Mouse (Mus musculus) stomach, embryonic 16.5 days (tissue): ENCODE data around the gene Slc23a2. TPM values are rescaled to one million over a fixed set of nuclear protein-coding genes. Genes with fewer than 3 reads are reported as not detected.
A peak's percentile ranks its signal among the peaks of the same experiment; 100 is the strongest.

ENCODE experiments used
- ATAC-seq: fragments of 200-750 bp; cut with Nextera tagmentation; 2 replicates; pipeline ENCODE4 v1.8.0; 2017; ENCODE audit warnings: moderate number of reproducible peaks, moderate TSS enrichment; ENCODE audit not compliant: insufficient read depth, low FRiP score
- H3K27ac ChIP-seq: fragments of 300-500 bp; sonication (generic); 2 replicates; pipeline ENCODE4 v1.5.1; 2014; ENCODE audit warnings: low read length
- H3K27me3 ChIP-seq: fragments of 300-500 bp; sonication (generic); 2 replicates; pipeline ENCODE4 v1.6.1; 2014; ENCODE audit warnings: low read length, control low read depth, mixed read lengths; ENCODE audit not compliant: control insufficient read depth, insufficient read depth
- H3K36me3 ChIP-seq: fragments of 300-500 bp; sonication (generic); 2 replicates; pipeline ENCODE4 v1.6.1; 2014; ENCODE audit warnings: low read length; ENCODE audit not compliant: control insufficient read depth, insufficient read depth
- H3K4me1 ChIP-seq: fragments of 300-500 bp; sonication (generic); 2 replicates; pipeline ENCODE4 v1.6.1; 2014; ENCODE audit warnings: low read length, control low read depth, mixed read lengths; ENCODE audit not compliant: control insufficient read depth, insufficient read depth
- H3K4me2 ChIP-seq: fragments of 300-500 bp; sonication (generic); 2 replicates; pipeline ENCODE4 v1.6.1; 2014; ENCODE audit warnings: low read depth, low read length, mixed read lengths
- H3K4me3 ChIP-seq: fragments of 300-500 bp; sonication (generic); replicated peaks from 2 replicates; pipeline ENCODE4 v1.5.1; 2014; ENCODE audit warnings: mild to moderate bottlenecking, low read length
- H3K9ac ChIP-seq: fragments of 300-500 bp; sonication (generic); 2 replicates; pipeline ENCODE4 v1.6.1; 2014; ENCODE audit warnings: low read length
- H3K9me3 ChIP-seq: fragments of 300-500 bp; sonication (generic); replicated peaks from 2 replicates; pipeline ENCODE4 v1.6.1; 2016; ENCODE audit warnings: low read length, control low read depth; ENCODE audit not compliant: control insufficient read depth
- WGBS: fragments of 180-500 bp; shearing (Covaris S2); extraction: QIAGEN DNeasy Blood & Tissue Kit; methylation state at CpG from one replicate; pipeline ENCODE4 v1.1.7; 2014; 5-methylcytosine and 5-hydroxymethylcytosine counted together
- polyA plus RNA-seq: library from polyadenylated mRNA; unstranded; fragments of >200 nt; fragmentation: Nextera tagmentation; extraction: Ambion mirVana; gene quantifications from 2 replicates; pipeline ENCODE4 v1.2.1, GENCODE M21; 2015

The Slc23a2 gene
- polyA plus RNA-seq, result 11.5 and 12.1 TPM in 2 replicates

DNA sequence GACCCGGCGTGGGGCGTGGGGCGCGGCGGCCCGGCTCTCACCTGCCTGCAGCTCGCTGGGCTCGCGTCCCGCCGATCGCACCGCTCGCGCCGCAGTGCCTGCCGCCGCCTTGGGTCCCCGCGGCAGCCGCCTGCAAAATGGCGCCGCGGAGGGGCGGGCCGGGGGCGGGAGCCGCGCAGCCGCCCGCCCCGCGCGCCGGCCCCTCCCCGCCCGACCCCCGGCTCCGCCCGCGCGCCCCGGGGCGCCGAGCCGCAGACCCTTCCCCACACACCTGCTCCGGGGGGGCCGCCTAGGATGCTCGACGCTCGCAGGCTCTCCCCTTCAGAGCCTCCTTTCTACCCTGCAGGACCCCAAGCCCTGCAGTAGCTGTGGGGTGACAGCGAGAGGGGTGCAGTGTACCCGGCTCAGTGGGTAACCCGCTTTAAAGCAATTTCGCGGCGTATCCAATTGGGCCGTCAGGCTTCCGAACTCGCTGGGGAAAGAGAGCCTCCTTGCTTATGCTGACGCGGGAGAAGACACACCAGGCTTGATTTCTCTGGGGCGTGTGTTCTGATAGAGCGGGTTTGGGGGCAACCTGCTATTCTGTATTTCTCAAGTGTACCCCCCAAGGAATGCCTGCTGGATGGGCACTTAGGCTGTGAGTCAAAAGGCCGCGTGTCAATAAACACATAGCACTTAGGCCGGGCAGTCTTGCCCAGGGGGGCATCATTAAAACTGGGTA lies at the start of gene Slc23a2:
TSS of gene Slc23a2 (minus strand) at position 138 of the 721 bp plus-strand sequence.
- Histone ChIP-seq H3K4me2 (peak within 1 kb of the TSS; percentile 98), H3K4me3 (peak within 1 kb of the TSS; percentile 83), H3K36me3 (no peaks in the 10 kb centered on the region), H3K4me1 (peaks cover 15% of the 10 kb centered on the region; the same call in 1 of the 2 replicates), H3K9me3 (no peaks in the 10 kb centered on the region), H3K27me3 (no peaks in the 10 kb centered on the region), H3K27ac (0 out of 2 replicates have a peak within 1 kb of the TSS, but pooled peaks have one; percentile 8), H3K9ac (peak within 1 kb of the TSS; percentile 91)
- ATAC-seq, result peak; percentile 81
- 1% methylated on average over 54 of the region's 68 CpGs for WGBS

DNA sequence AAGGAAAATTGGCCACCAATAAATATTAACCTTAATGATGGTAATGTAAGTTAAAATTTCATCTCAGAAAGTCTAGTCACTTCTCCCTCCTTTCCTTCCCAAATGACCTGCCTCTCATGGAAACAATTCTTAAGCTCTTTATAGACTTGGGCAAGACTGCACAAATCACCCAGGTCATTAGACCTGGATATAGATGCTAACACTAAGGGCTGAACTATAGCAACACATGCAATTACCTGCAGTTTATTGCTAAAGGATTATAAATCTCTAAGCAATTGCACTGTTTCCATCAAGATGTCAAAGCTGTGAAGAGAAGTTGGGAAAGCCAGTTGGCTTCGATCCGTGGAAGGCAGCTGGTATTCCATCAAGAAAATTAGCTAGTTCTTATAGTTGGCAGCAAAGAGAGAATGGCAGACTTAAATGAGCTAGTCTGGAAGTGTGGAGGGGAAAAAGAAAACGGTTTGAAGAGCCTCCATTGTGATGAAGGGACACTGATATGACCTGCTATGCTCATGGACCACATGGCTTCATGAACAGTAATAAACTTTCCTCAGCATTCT lies 45.8 kb upstream of the Slc23a2 start:
- no peak overlapping the region for H3K9ac ChIP-seq
- no peaks in the 10 kb centered on the region for H3K36me3 ChIP-seq
- H3K27ac ChIP-seq, result no peak overlapping the region
- no peak for ATAC-seq
- H3K27me3 ChIP-seq, result no peaks in the 10 kb centered on the region
- H3K9me3 ChIP-seq, result no peaks in the 10 kb centered on the region
- no peak overlapping the region for H3K4me2 ChIP-seq
- WGBS, result 67% methylated on average over 3 of the region's 3 CpGs
- H3K4me1 ChIP-seq, result no peaks in the 10 kb centered on the region
- H3K4me3 ChIP-seq, result no peak overlapping the region

DNA sequence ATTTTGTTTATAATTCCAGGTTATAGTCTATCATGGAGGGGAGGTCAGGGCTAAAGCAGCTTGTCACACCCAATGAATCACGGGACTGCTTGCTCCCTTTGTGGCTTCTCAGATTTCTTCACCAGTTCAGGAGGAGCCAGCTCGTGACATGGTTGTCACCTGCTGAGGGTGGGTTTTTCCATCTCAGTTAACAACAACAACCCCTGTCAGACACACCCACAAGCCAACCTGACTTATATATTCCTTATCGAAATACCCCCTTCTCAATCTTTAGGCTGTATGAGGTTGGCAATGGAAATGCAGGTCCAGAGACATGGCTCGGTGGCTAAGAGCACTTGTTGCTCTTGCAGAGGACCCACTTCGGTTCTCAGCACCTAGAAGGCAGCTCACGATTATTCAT lies 39.0 kb upstream of the Slc23a2 start:
- H3K4me3 ChIP-seq, result no peak overlapping the region
- H3K27ac ChIP-seq, result no peak overlapping the region
- ATAC-seq, result no peak
- H3K4me1 ChIP-seq, result no peaks in the 10 kb centered on the region
- H3K4me2 ChIP-seq, result no peak overlapping the region
- no peaks in the 10 kb centered on the region for H3K36me3 ChIP-seq
- H3K9ac ChIP-seq, result no peak overlapping the region
- no peaks in the 10 kb centered on the region for H3K27me3 ChIP-seq
- WGBS, result 66% methylated on average over 6 of the region's 6 CpGs
- H3K9me3 ChIP-seq, result no peaks in the 10 kb centered on the region

DNA sequence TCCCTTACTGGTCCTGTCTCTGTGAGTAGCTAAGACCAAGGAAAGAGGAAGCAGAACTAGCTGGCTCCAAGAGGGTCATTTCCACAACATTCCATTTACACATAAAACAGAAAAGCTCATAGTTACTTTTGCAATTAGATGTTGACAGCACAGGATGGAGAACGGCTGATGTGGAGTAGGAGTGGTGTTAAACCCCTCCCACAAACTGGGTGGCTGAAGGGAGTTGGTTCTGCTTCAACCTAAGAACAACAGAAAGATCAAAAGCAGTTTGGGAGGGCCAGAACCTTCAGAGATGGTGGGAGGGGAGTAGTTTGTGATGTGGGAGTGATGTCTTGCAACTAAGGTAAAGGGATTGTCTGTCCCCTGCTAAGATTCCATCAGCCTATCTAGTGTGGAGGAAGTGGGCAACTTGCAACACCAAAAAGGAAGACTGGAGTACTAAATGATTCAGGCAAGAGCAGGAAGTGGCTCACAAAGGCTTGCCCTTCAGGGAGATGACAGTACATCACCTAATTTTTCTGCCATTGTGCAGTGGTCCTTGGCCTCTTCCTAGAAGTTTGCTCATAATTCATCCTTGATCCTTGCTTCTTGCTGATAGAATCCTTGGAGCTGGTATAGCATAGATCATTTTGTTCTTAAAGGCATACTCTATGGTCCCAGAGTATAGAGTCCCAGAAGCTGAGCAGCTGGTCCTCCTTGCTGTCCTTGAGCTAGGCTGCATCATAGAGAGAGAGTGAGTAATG lies 35.7 kb upstream of the Slc23a2 start:
- ATAC-seq, result no peak
- H3K27me3 ChIP-seq, result no peaks in the 10 kb centered on the region
- no peaks in the 10 kb centered on the region for H3K36me3 ChIP-seq
- no peak overlapping the region for H3K27ac ChIP-seq
- no peaks in the 10 kb centered on the region for H3K4me1 ChIP-seq
- no peak overlapping the region for H3K4me3 ChIP-seq
- H3K4me2 ChIP-seq, result no peak overlapping the region
- 26% methylated on average over 1 of the region's 1 CpGs for WGBS
- H3K9ac ChIP-seq, result no peak overlapping the region
- no peaks in the 10 kb centered on the region for H3K9me3 ChIP-seq

DNA sequence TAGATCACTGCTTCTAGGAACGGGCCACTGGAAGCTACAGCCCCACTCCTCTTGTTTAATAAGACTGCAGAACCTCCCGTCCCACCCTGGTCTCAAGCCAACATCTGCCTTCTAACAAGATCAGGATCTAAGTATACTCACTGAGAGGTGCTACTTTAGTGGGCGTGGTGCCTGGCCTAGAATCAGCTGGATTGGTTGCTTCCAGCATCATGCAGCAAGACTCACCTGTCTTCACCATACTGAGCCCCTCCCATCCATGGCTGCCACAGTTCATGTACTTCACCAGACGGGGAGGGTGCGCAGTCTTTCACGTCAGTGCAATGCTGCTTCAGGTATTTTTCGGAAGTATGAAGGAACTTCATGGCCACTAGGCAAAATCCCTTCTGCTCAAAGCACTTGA lies 34.5 kb upstream of the Slc23a2 start:
- H3K9me3 ChIP-seq, result no peaks in the 10 kb centered on the region
- H3K27me3 ChIP-seq, result no peaks in the 10 kb centered on the region
- WGBS, result 85% methylated on average over 7 of the region's 7 CpGs
- H3K4me3 ChIP-seq, result no peak overlapping the region
- no peak overlapping the region for H3K9ac ChIP-seq
- H3K36me3 ChIP-seq, result no peaks in the 10 kb centered on the region
- H3K4me2 ChIP-seq, result no peak overlapping the region
- H3K4me1 ChIP-seq, result no peaks in the 10 kb centered on the region
- H3K27ac ChIP-seq, result no peak overlapping the region
- no peak for ATAC-seq

DNA sequence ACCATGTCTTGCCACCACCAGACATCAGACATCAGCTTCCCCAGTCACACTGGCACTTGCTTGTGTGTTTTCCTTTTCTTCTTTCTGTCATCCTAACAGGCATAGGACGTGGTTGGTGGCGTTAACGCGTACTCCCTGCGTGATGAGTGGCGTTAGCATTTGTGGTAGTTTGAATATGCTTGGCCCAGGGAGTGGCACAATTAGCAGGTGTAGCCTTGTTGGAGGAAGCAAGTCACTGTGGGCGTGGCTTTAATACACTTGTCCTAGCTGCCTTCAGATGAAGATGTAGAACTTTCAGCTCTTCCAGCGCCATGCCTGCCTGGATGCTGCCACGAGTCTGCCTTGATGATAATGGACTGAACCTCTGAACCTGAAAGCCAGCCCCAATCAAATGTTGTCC lies 32.5 kb upstream of the Slc23a2 start:
- Histone ChIP-seq H3K27me3 (no peaks in the 10 kb centered on the region), H3K4me3 (no peak overlapping the region), H3K4me1 (no peaks in the 10 kb centered on the region), H3K36me3 (no peaks in the 10 kb centered on the region), H3K4me2 (no peak overlapping the region), H3K9ac (no peak overlapping the region), H3K27ac (no peak overlapping the region), H3K9me3 (no peaks in the 10 kb centered on the region)
- ATAC-seq, result no peak
- 87% methylated on average over 9 of the region's 9 CpGs for WGBS

DNA sequence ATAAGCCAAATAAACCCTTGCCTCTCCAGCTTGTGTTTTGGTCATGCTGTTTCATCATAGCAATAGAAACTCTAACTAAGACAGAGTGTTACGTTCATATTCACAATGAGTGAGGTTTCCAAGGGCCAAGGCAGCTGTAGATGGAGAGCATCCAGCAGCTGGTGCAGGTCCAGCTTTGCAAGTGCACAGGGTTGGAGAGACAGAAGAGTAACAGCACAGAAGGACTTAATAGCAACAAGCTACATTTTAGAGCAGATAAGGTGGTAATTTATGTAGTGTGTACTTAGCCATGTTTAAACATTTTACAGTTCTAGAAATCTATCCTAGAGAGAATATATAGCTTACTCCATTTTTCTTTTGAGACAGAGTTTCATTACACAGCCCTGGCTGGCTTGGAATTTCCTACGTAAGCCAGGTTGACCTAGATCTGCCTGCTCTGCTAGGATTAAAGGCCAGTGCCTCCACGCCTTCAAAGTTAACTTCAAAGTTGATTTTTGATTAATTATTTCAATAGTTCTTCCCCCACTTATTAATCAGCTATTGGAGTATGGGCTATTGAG lies 31.5 kb upstream of the Slc23a2 start:
- Histone ChIP-seq H3K4me3 (no peak overlapping the region), H3K9ac (no peak overlapping the region), H3K36me3 (no peaks in the 10 kb centered on the region), H3K4me2 (no peak overlapping the region), H3K9me3 (no peaks in the 10 kb centered on the region), H3K27me3 (no peaks in the 10 kb centered on the region), H3K27ac (no peak overlapping the region), H3K4me1 (no peaks in the 10 kb centered on the region)
- ATAC-seq, result peak; percentile 89
- WGBS, result 35% methylated on average over 3 of the region's 3 CpGs

DNA sequence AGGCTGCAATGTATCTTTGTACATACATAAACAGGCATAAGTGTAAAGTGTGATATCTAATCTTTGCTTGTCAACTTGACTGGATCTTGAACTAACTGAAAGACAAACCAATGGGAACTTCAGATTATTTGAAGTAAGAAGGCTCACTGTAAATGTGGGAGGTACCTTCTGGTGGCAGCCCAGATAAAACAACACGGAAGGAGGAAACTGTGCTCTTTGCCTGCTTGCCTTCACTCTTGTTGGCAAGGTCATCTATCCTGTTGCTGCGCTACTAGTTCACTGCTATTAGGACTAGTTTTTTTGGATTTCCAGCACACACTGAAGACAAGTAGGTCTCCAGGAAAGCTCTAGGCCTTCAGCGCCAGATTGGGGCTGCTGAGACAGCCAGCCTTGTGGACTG lies 29.1 kb upstream of the Slc23a2 start:
- Histone ChIP-seq H3K27ac (no peak overlapping the region), H3K9me3 (no peaks in the 10 kb centered on the region), H3K4me3 (no peak overlapping the region), H3K4me2 (no peak overlapping the region), H3K9ac (no peak overlapping the region), H3K27me3 (no peaks in the 10 kb centered on the region), H3K36me3 (no peaks in the 10 kb centered on the region), H3K4me1 (no peaks in the 10 kb centered on the region)
- ATAC-seq, result no peak
- 87% methylated on average over 3 of the region's 3 CpGs for WGBS

DNA sequence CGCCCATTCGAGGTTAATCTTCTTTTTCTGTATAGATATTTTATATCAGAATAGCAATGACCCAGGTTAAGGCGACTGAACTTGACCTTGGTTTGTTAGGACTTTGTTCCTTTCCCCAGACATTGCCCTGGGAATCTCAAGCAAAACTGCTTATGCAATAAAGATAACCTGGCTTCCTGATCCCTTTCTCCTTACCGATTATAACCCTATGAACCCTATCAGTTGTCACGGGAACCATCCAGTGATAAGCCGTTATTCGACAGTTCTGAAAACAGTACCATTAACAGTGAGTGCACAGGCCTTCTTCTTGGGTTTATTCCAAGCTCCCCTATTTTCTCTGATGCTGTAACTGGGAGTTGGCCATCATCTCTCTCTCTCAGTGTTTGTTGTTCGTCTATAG lies 27.0 kb upstream of the Slc23a2 start:
- no peak for ATAC-seq
- Histone ChIP-seq H3K4me3 (no peak overlapping the region), H3K9ac (no peak overlapping the region), H3K4me2 (no peak overlapping the region), H3K27ac (no peak overlapping the region), H3K4me1 (no peaks in the 10 kb centered on the region), H3K27me3 (no peaks in the 10 kb centered on the region), H3K36me3 (no peaks in the 10 kb centered on the region), H3K9me3 (no peaks in the 10 kb centered on the region)
- 65% methylated on average over 8 of the region's 8 CpGs for WGBS
